Mouse (Mus musculus) layer of hippocampus, postnatal 36 days (tissue): ENCODE results near the gene Cadm1. TPM values are rescaled to one million over a fixed set of nuclear protein-coding genes. Genes with fewer than 3 reads are reported as not detected.

Experiments used
- DNase-seq, 2 experiments: peaks; one replicate each; pipeline ENCODE4 v3.0.0; 2022
- total RNA-seq, 2 experiments: library from RNA; stranded (reverse); gene quantifications; 2 replicates each; pipeline ENCODE4 v1.2.3; 2021

The Cadm1 gene
- total RNA-seq, 2 experiments from 2014 or later, result 232 to 234 TPM

- DNase-seq, result no peak
These were observed 23.1 kb downstream of the Cadm1 start for GRCm38 (mm10) chr9:47552960-47553575.

GRCm38 (mm10) chr9:47560726-47561125 is 30.8 kb downstream of the Cadm1 start:
- DNase-seq, result no peak

GRCm38 (mm10) chr9:47561596-47561995 is 31.6 kb downstream of the Cadm1 start:
- DNase-seq, result no peak

- DNase-seq, result no peak
These were observed 35.1 kb downstream of the Cadm1 start for GRCm38 (mm10) chr9:47565088-47565487.

GRCm38 (mm10) chr9:47567873-47568272 is 37.9 kb downstream of the Cadm1 start:
- DNase-seq, result no peak

- no peak for DNase-seq
These were observed 40.2 kb downstream of the Cadm1 start for GRCm38 (mm10) chr9:47570184-47570583.

GRCm38 (mm10) chr9:47571461-47571860 is 41.5 kb downstream of the Cadm1 start:
- DNase-seq, result no peak

GRCm38 (mm10) chr9:47572132-47572531 is 42.2 kb downstream of the Cadm1 start:
- no peak for DNase-seq

GRCm38 (mm10) chr9:47573456-47573855 is 43.5 kb downstream of the Cadm1 start:
- DNase-seq, result no peak

- no peak for DNase-seq
These were observed 44.9 kb downstream of the Cadm1 start for GRCm38 (mm10) chr9:47574710-47575414.

GRCm38 (mm10) chr9:47575764-47576163 is 45.8 kb downstream of the Cadm1 start:
- no peak for DNase-seq

GRCm38 (mm10) chr9:47579464-47579863 is 49.5 kb downstream of the Cadm1 start:
- no peak for DNase-seq

- DNase-seq, result no peak
These were observed 51.8 kb downstream of the Cadm1 start for GRCm38 (mm10) chr9:47581576-47582365.

- DNase-seq, result no peak
These were observed 53.3 kb downstream of the Cadm1 start for GRCm38 (mm10) chr9:47583241-47583640.

GRCm38 (mm10) chr9:47586176-47586575 is 56.2 kb downstream of the Cadm1 start:
- DNase-seq, result no peak

GRCm38 (mm10) chr9:47586839-47587238 is 56.9 kb downstream of the Cadm1 start:
- no peak for DNase-seq

GRCm38 (mm10) chr9:47587577-47588194 is 57.7 kb downstream of the Cadm1 start:
- no peak for DNase-seq

GRCm38 (mm10) chr9:47589832-47590231 is 59.9 kb downstream of the Cadm1 start:
- DNase-seq, result no peak

GRCm38 (mm10) chr9:47601541-47601940 is 71.6 kb downstream of the Cadm1 start:
- no peak for DNase-seq

GRCm38 (mm10) chr9:47603971-47604370 is 74.0 kb downstream of the Cadm1 start:
- DNase-seq, result no peak

GRCm38 (mm10) chr9:47605628-47606027 is 75.7 kb downstream of the Cadm1 start:
- DNase-seq, result no peak

GRCm38 (mm10) chr9:47608441-47608840 is 78.5 kb downstream of the Cadm1 start:
- DNase-seq, result no peak

GRCm38 (mm10) chr9:47608921-47609320 is 78.9 kb downstream of the Cadm1 start:
- no peak for DNase-seq
